Mouse (Mus musculus): ENCODE measurements at regions not wholly inside any gene's neighbourhood (a gene's known extent, or its start where the extent isn't known, plus 50 kb on each side); places are given as distances from the start of the nearest gene placed in this dataset.

GRCm38 (mm10) chr8:92302694-92303093 lies 54.7 kb upstream of the Irx5 start:
- intact Hi-C loops (cut with DNase I; ENCODE audit: low total_unique reads): no loop called here

GRCm38 (mm10) chr8:92301029-92301428 lies 56.4 kb upstream of the Irx5 start:
- DNase-seq: no peak
- intact Hi-C loops (cut with DNase I; ENCODE audit: low total_unique reads): no loop called here

More at GRCm38 (mm10) chr8:92302694-92303093, 54.7 kb upstream of the Irx5 start:
- no peak for DNase-seq

GRCm38 (mm10) chr8:92286841-92287811 lies 70.3 kb upstream of the Irx5 start:
- DNase-seq: no peak
- intact Hi-C loops (cut with DNase I; ENCODE audit: low total_unique reads): no loop called here

DNA sequence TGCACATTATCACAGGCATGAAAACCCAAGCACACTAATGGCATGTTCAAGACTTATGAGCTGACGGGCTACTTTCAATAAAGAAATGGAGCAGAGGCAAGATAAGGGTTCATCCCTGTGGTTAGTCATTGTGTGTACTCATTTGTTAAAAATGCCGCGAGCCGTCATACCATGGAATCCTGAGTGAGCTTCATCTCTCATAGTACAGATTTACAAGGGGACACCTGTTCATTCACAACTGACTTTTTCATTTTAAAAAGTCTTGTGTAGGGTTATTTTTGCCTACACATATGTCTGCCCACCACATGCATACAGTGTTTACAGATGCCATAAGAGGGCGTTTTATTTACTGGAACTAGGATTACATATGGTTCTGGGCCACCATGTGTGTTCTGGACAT lies 81.7 kb upstream of the Irx5 start:
- DNase-seq: no peak
- intact Hi-C loops (cut with DNase I; ENCODE audit: low total_unique reads): no loop called here

- DNase-seq: no peak
- intact Hi-C loops (cut with DNase I; ENCODE audit: low total_unique reads): no loop called here
Measured at GRCm38 (mm10) chr8:92272726-92273125, 84.7 kb upstream of the Irx5 start.

GRCm38 (mm10) chr8:92272073-92272472 lies 85.4 kb upstream of the Irx5 start:
- intact Hi-C loops (cut with DNase I; ENCODE audit: low total_unique reads): no loop called here
- DNase-seq: no peak

DNA sequence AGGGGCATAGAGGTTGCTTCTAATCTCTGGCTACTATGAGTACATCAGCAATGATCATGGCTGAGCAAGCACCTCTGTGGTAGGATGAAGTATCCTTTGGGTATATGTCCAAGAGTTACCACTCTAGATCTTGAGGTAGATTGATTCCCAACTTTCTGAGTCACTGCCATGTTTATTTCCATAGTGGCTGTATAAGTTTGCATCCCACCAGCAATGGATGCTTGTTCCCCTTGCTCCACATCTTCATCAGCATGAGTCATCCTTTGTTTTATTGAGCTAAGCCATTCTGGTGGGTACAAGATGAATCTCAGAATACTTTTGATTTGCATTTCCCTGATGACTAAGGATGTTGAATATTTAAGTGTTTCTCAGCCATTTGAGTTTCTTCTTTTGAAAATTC lies 86.8 kb upstream of the Irx5 start:
- intact Hi-C loops (cut with DNase I; ENCODE audit: low total_unique reads): no loop called here

GRCm38 (mm10) chr8:92267415-92267814 lies 90.0 kb upstream of the Irx5 start:
- DNase-seq: no peak
- intact Hi-C loops (cut with DNase I; ENCODE audit: low total_unique reads): no loop called here

More for the DNA sequence above, 86.8 kb upstream of the Irx5 start:
- no peak for DNase-seq

DNA sequence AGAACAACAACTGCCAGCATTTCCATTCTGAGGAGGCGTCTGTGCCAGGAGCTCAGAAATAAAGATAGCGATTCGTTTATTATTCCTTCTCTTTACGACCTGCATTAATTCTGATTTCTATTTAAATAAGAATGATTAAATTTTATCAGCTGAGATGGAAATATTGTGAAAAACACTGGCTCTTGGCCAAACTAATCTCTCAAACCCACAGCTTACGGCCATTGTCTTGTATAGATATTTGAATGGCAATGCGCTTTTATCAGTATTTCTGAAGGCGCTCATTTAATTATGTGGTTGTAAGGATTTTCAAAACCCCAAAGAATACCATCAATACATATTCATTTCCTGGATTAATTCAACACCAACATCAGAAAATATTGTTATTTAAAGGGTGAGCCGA lies 97.4 kb upstream of the Irx5 start:
- intact Hi-C loops (cut with DNase I; ENCODE audit: low total_unique reads): no loop called here
- DNase-seq: no peak

DNA sequence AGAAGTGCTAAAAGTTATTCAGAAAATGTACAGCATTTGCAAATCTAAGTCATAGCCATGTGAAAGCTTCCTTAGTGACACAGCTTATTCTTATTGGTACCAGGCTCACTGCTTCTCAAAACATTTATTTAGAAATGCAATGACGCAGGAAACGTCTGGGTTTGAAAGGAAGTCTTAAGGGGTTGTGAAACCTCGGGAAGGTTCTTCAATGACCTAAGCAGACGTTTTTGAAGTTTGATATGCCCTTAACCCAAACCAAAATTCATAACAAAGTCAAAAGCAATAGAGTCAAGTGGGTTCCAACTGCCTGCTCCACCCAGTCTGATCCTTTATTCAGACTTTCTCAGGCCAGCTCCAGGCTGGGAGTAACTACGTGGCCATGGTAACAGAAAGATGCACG lies 99.2 kb upstream of the Irx5 start:
- DNase-seq: no peak
- intact Hi-C loops (cut with DNase I; ENCODE audit: low total_unique reads): no loop called here

- DNase-seq: no peak
- intact Hi-C loops (cut with DNase I; ENCODE audit: low total_unique reads): no loop called here
Measured at GRCm38 (mm10) chr8:92252597-92253375, 104.6 kb upstream of the Irx5 start.

GRCm38 (mm10) chr8:92246301-92246700 lies 111.1 kb upstream of the Irx5 start:
- no peak for DNase-seq

DNA sequence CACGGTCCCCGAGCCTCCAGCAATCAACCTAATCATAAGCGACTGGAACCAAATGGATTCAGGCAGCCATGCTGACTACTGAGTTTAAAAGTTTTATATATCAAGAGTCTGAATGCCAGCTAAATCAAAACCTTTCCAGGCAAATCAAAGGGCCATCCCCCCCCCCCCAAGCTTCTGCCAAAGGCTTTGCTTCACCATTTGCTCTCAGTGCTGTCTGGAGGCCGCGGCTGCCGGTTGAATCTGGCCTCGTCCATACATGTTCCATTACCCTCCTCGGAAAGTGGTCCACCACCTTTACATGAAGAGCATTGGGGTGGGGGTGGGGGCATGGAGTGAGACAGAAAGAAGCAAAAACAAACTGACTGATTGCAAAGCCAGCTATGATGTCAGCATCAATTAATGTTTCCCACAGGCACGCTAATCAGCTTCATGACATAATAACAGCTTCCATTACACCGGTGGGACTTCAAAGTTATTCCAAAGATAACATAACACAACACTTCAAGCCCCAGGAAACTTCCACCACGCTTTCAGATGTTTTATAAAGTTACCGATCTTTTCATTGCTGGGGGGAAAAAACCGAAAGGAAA lies 116.6 kb upstream of the Irx5 start:
- no peak for DNase-seq
- intact Hi-C loops (cut with DNase I; ENCODE audit: low total_unique reads): no loop called here

More at GRCm38 (mm10) chr8:92246301-92246700, 111.1 kb upstream of the Irx5 start:
- intact Hi-C loops (cut with DNase I; ENCODE audit: low total_unique reads): no loop called here

DNA sequence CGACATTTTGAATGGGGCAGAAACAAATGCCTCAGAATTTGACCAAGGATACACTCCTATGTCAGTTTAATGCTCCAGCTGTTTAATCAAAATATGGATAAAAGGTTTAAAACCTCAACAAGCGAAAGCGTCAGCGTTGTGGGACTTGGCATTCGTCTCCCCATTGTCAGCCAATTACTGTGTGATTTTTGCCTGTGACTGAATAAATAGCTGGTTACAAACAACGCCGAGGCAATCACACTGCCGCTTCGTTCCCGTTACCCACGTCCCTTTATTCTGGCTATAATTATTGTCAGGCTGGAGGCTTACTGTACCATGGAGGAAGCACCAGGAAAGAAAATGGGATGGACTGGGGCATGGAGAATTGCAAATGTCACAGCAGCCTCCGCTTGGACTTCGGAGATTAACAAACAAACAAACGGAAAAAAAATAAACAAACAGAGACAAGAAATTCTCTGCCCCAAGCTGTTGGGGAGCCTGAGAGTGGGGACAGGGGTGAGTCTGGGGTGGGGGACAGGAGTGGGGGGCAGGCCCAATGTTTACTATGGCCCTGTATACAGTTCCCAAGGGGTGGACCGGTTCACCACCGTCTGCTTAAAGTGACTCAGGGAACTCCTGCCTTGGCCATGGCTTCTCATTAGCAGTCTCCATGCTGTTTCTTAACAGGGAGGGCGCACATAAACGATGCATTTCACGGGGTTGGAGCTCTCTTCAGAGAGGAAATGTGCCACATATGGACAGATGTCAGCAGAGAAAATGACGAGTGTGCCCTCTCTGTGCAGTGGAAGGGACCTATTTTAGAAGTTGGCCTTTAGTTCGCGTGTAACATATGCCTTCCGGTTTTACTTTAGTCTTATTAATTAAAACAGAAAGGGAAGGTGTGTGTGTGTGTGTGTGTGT lies 125.8 kb upstream of the Irx5 start:
- intact Hi-C loops (cut with DNase I; ENCODE audit: low total_unique reads): no loop called here
- DNase-seq: no peak

DNA sequence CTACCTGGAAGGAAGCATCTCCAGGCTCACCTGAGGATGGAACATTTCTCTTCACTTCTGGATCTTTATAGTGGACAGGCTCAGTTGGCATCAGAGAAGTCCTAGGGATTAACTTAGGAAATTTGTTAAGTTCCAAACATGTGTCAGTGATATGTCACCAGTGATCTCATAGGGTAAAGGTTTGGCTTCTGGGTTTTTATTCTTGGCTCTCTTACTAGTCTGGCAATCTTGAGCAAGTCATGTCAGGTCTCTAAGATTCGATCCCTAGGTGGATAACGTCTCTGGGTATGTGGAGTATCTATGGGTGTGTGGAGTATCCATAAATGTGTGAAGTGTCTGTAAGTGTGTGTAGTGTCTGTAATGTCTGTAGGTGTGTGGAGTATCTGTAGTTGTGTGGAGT lies 127.9 kb upstream of the Irx5 start:
- intact Hi-C loops (cut with DNase I; ENCODE audit: low total_unique reads): no loop called here
- DNase-seq: no peak

DNA sequence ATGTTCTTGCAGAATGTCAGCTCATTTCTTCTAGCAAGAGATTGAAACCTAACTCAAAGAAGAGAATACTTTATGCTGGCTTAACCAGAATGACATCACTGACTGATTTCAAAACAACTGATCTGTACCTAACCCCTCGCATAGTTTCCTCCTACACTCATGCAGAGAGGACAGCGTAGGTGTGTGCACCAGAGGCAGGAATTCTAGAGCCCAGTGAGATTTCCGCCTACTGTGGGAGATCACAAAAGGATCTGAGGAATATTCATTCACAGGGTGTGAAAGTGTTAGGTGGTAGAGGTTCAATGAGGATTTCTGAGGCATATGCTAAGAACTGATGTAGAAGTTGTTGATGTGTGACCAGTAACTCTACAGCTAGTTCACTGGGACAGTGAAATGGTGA lies 132.5 kb upstream of the Irx5 start:
- DNase-seq: no peak
- intact Hi-C loops (cut with DNase I; ENCODE audit: low total_unique reads): no loop called here

- no peak for DNase-seq
- intact Hi-C loops (cut with DNase I; ENCODE audit: low total_unique reads): no loop called here
Measured at GRCm38 (mm10) chr8:92222992-92223391, 134.4 kb upstream of the Irx5 start.

DNA sequence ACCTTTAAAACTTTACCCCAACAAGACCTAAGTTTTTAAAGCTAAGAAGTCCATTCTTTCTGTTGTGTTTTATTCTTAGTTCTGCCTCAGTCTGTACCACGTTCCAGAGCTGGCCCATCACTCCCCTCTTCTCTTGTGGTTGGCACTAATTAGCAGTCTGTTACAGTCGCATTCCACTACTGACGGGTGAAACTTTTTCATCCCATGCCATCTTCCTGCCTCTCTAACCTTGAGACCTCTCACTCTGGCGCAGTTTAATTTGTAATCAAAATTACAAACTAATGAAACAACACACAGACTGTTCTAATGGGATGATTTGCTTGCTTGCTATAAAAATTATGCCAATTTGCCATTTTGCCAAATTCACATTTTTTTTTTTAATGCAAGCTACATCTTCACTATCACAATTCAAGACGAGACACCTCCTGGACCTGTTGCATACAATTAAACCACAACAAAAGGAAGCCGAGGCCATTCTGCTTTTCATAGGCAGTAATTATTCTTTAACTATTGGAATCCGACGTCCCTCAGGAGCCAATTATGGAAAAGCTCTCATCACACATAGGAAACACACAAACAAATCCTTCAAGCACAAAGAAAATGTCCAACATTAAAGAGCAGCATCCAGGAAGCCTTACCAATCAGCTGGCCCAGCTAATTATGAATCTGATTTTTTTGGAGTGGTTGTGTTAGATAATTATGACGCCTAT lies 138.1 kb upstream of the Irx5 start:
- intact Hi-C loops (cut with DNase I; ENCODE audit: low total_unique reads): no loop called here
- no peak for DNase-seq

DNA sequence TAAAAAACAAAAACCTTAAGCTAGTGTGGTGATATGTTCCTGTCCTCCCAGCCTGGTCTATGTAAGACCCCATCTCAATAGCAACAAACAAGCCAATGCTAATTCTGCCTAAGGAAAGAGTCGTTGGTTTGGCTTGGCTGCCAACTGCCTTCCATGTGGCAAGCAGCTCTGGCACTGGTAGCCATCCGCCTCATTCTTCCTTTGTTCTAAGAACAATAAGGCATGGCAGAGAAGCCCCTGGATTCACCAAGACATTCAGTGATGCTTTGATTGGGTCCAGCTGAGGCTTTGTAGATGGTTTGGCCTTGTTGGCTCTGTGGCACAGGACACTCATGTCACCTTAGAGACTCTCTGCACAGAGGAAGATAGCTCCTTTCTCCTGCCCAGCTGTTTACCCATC lies 139.9 kb upstream of the Irx5 start:
- intact Hi-C loops (cut with DNase I; ENCODE audit: low total_unique reads): no loop called here
- no peak for DNase-seq

Measured in gastrocnemius, postnatal 14 days (tissue).